Mouse (Mus musculus): ENCODE results near the gene Atp2a2.

GRCm38 (mm10) chr5:122543392-122543791, 41.4 kb upstream of the Atp2a2 start:
- TF ChIP-seq CTCF (IDR thresholded peaks at IDR 0.05; ENCODE audit: low read depth, low read length) (no peak), POLR2A (IDR thresholded peaks at IDR 0.05; ENCODE audit: extremely low read depth, insufficient read depth, low read length) (no peak)

Data from liver, adult 2 months (tissue).